Mouse (Mus musculus): ENCODE measurements around the gene Gm42715. TPM values are rescaled to one million over a fixed set of nuclear protein-coding genes. Genes with fewer than 3 reads are reported as not detected.
"Not testable (repeated sequence)": the region's sequence is repeated elsewhere in the genome, so short reads cannot be mapped to it uniquely, and the experiment has no call there.

The Gm42715 gene
- polyA plus RNA-seq, 1 experiment, result 13.1 TPM

DNA sequence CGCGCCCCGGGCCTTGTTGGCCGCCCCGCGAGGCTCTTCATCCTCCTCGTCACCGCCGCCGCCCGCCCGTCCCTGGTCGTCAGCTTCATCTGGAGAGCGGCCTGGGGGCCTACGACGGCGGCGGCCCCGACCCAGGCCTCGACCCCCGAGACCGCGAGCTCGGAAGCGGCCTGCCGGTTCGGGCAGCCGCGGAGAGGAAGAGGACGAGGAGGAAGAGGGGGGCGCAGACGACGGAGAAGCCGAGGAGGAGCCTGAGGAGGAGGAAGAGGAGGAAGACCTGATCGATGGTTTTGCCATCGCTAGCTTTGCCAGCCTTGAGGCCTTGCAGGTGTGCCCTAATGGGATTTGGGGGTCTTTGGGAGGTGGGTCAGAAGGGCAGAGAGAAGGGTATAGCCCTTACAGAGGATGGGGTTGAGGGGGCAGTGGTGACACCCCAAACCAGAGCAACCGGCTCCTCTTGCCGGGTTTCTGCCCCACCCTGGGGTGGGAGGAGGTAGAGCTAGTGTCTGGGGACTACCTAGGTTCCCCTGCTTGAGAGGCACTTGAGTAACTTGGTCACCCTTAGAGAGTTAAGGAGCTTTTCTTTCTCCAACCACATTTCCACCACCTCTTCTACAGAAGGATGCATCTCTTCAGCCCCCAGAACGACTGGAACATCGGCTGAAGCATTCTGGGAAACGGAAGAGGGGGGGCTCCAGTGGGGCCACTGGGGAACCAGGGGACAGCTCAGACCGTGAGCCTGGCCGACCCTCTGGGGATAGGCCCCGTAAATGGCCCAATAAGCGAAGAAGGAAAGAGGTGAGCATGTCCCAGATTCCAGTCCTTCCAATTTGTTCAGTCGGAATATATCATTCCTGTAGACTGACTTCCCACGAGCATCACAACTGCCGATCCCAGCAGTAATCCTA lies 39.8 kb upstream of the Gm42715 start:
- DNase-seq, result peak; percentile 12
- WGBS, result 2% methylated on average over 47 of the region's 48 CpGs
- Histone ChIP-seq H3K36me3 (ENCODE audit: control insufficient read depth, insufficient read depth, low read length) (peaks cover 5% of the 10 kb centered on the region), H3K27ac (ENCODE audit: insufficient read depth, low read depth, low read length) (peak overlapping the region; percentile 96), H3K4me3 (ENCODE audit: insufficient read depth, low read depth, low read length) (peak overlapping the region; percentile 65), H3K4me1 (ENCODE audit: control insufficient read depth, insufficient read depth, low read length) (peaks cover 12% of the 10 kb centered on the region; the same call in 1 of the 2 replicates), H3K27me3 (replicated peaks; ENCODE audit: control insufficient read depth, insufficient read depth, low read length) (no peaks in the 10 kb centered on the region)
- TF ChIP-seq POLR2A (IDR thresholded peaks at IDR 0.05; ENCODE audit: low read depth, low read length) (no peak), CTCF (conservative IDR thresholded peaks at IDR 0.05; ENCODE audit: insufficient read depth, insufficient read length, low read depth, low read length) (no peak)

DNA sequence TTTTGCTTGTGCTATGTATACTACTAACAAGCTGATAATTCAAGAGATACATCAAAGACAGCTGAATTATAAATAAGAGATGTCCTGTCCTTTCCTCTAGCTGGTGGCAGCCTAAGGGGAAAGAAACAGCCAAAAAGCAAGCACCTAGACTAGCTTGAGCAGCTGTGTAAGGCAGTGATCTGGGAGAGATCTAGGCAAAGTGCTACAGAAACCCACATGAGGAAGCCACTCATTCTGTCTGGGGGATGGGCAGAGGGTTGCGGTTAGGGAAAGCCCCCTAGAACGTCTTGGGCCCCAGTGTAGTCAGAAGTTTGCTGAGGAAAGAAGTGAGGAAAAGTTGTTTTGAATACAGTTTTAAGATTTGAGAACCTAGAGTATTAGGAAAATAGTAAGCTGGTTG lies 39.1 kb upstream of the Gm42715 start:
- Histone ChIP-seq H3K27ac (ENCODE audit: insufficient read depth, low read depth, low read length) (no peak overlapping the region), H3K4me1 (ENCODE audit: control insufficient read depth, insufficient read depth, low read length) (peaks cover 12% of the 10 kb centered on the region; the same call in 1 of the 2 replicates), H3K36me3 (ENCODE audit: control insufficient read depth, insufficient read depth, low read length) (peaks cover 7% of the 10 kb centered on the region), H3K27me3 (replicated peaks; ENCODE audit: control insufficient read depth, insufficient read depth, low read length) (no peaks in the 10 kb centered on the region), H3K4me3 (ENCODE audit: insufficient read depth, low read depth, low read length) (peak overlapping the region; percentile 65)
- peak; percentile 17 for DNase-seq
- 41% methylated on average over 2 of the region's 2 CpGs for whole genome bisulfite sequencing
- TF ChIP-seq POLR2A (IDR thresholded peaks at IDR 0.05; ENCODE audit: low read depth, low read length), result no peak

DNA sequence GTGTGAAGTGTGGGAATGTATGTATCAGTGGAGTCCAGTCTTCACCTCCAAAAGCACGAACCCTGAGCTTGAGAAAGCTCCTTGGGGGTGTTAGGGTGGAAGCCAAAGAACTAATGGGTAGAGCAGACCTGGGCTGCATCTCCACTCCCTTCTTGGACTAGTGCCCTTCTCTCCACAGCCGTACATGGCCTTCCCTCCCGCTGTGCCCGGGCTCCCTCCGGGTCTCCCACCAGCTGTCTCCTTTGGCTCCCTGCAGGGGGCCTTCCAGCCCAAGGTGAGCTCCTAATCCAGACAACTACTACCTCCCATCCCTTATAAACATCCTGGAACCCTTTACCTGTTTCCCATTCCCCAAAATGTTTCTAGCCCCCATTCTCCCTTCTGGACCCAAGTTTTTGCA lies 34.0 kb upstream of the Gm42715 start:
- Histone ChIP-seq H3K4me3 (ENCODE audit: insufficient read depth, low read depth, low read length) (no peak overlapping the region), H3K4me1 (ENCODE audit: control insufficient read depth, insufficient read depth, low read length) (peaks cover 6% of the 10 kb centered on the region; the same call in 1 of the 2 replicates), H3K27me3 (replicated peaks; ENCODE audit: control insufficient read depth, insufficient read depth, low read length) (no peaks in the 10 kb centered on the region), H3K27ac (ENCODE audit: insufficient read depth, low read depth, low read length) (no peak overlapping the region), H3K36me3 (ENCODE audit: control insufficient read depth, insufficient read depth, low read length) (peaks cover 13% of the 10 kb centered on the region)
- WGBS, result 76% methylated on average over 5 of the region's 5 CpGs
- no peak for TF ChIP-seq CTCF (conservative IDR thresholded peaks at IDR 0.05; ENCODE audit: insufficient read depth, insufficient read length, low read depth, low read length)
- no peak for TF ChIP-seq POLR2A (IDR thresholded peaks at IDR 0.05; ENCODE audit: low read depth, low read length)
- no peak for DNase-seq

DNA sequence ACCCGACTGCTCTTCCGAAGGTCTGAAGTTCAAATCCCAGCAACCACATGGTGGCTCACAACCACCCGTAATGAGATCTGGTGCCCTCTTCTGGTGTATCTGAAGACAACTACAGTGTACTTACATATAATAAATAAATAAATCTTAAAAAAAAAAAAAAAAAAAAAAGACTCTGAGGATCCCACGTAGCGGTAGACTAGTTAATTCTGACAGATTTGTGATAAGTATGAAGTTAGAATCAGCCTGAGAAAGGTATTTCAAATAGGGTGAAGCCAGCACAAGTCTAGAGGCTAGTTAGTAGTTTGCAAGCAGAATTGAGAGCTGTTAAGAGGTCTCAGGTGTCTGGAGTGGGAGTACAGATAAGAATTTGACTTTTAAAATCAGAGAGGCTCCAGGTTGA lies 31.0 kb upstream of the Gm42715 start:
- not testable (repeated sequence) for DNase-seq; H3K27me3 ChIP-seq (replicated peaks; ENCODE audit: control insufficient read depth, insufficient read depth, low read length); H3K4me3 ChIP-seq (ENCODE audit: insufficient read depth, low read depth, low read length); H3K36me3 ChIP-seq (ENCODE audit: control insufficient read depth, insufficient read depth, low read length); H3K27ac ChIP-seq (ENCODE audit: insufficient read depth, low read depth, low read length); H3K4me1 ChIP-seq (ENCODE audit: control insufficient read depth, insufficient read depth, low read length)
- WGBS, result 53% methylated on average over 5 of the region's 5 CpGs

DNA sequence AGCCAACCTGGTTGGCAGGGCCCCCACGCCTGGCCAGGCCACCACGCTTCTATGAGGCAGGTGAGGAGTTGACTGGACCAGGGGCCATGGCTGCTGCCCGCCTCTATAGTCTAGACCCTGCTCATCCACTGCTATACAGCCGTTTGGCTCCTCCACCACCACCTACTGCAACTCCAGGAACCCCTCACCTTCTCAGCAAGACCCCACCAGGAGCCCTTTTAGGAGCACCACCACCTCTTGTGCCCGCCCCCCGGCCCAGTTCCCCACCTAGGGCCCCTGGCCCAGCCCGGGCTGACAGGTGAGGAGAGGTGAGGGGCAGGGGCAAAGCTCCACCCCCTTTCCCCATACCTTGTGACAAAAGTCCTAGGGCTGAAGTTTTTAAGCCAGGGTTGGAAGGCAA lies 29.4 kb upstream of the Gm42715 start:
- Histone ChIP-seq H3K4me3 (ENCODE audit: insufficient read depth, low read depth, low read length) (no peak overlapping the region), H3K27ac (ENCODE audit: insufficient read depth, low read depth, low read length) (no peak overlapping the region), H3K4me1 (ENCODE audit: control insufficient read depth, insufficient read depth, low read length) (no peaks in the 10 kb centered on the region), H3K36me3 (ENCODE audit: control insufficient read depth, insufficient read depth, low read length) (peaks cover 7% of the 10 kb centered on the region), H3K27me3 (replicated peaks; ENCODE audit: control insufficient read depth, insufficient read depth, low read length) (no peaks in the 10 kb centered on the region)
- 94% methylated on average over 7 of the region's 7 CpGs for WGBS
- no peak for TF ChIP-seq CTCF (conservative IDR thresholded peaks at IDR 0.05; ENCODE audit: insufficient read depth, insufficient read length, low read depth, low read length)
- no peak for TF ChIP-seq POLR2A (IDR thresholded peaks at IDR 0.05; ENCODE audit: low read depth, low read length)
- no peak for DNase-seq

DNA sequence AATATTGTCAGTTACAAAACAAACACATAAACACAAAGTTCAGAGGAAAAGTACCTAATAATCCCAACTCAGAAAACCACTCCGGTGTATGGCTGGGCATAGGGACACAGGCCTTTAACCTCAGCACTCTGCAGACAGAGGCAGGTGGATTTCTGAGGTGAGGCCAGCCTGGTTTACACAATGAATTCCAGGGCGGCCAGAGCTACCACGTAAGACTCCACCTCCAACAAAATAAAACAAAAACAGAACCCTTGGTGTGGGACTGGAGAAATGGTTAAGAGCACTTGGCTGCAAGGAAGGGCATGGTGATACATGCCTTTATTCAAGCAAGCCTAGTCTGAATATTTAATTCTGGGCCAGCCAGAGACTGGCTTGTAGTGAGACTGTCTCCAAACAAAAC lies 27.5 kb upstream of the Gm42715 start:
- Histone ChIP-seq H3K27me3 (replicated peaks; ENCODE audit: control insufficient read depth, insufficient read depth, low read length) (no peaks in the 10 kb centered on the region), H3K4me3 (ENCODE audit: insufficient read depth, low read depth, low read length) (no peak overlapping the region), H3K27ac (ENCODE audit: insufficient read depth, low read depth, low read length) (no peak overlapping the region), H3K4me1 (ENCODE audit: control insufficient read depth, insufficient read depth, low read length) (no peaks in the 10 kb centered on the region), H3K36me3 (ENCODE audit: control insufficient read depth, insufficient read depth, low read length) (peaks cover 3% of the 10 kb centered on the region)
- WGBS, result 74% methylated on average over 3 of the region's 3 CpGs
- TF ChIP-seq POLR2A (IDR thresholded peaks at IDR 0.05; ENCODE audit: low read depth, low read length) (no peak), CTCF (conservative IDR thresholded peaks at IDR 0.05; ENCODE audit: insufficient read depth, insufficient read length, low read depth, low read length) (no peak)
- no peak for DNase-seq

DNA sequence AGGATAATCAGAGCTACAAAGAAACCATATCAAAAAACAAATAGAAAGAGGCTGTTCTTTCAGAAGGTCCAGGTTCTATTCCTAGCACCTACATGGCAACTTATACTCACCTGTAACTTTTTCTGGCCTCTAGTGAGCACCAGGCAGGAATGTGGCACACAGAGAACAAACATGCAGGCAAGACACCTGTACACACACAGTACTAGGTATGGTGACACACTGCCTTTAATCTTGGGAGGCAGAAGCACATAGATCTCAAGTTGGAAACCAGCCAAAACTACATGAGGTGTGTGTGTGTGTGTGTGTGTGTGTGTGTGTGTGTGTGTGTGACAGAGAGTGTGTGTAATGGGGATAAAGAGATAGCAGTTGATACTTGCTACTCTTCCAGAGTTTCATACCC lies 24.7 kb upstream of the Gm42715 start:
- H3K27me3 ChIP-seq (replicated peaks; ENCODE audit: control insufficient read depth, insufficient read depth, low read length), result no peaks in the 10 kb centered on the region
- TF ChIP-seq POLR2A (IDR thresholded peaks at IDR 0.05; ENCODE audit: low read depth, low read length) (no peak), CTCF (conservative IDR thresholded peaks at IDR 0.05; ENCODE audit: insufficient read depth, insufficient read length, low read depth, low read length) (no peak)
- no peak overlapping the region for H3K4me3 ChIP-seq (ENCODE audit: insufficient read depth, low read depth, low read length)
- no peak overlapping the region for H3K27ac ChIP-seq (ENCODE audit: insufficient read depth, low read depth, low read length)
- no peak for DNase-seq
- peaks cover 3% of the 10 kb centered on the region for H3K36me3 ChIP-seq (ENCODE audit: control insufficient read depth, insufficient read depth, low read length)
- no peaks in the 10 kb centered on the region for H3K4me1 ChIP-seq (ENCODE audit: control insufficient read depth, insufficient read depth, low read length)

Measured in kidney, adult 2 months (tissue).